Mouse (Mus musculus) liver, embryonic 12.5 days (tissue): ENCODE results near the gene Ccdc54. TPM values are rescaled to one million over a fixed set of nuclear protein-coding genes. Genes with fewer than 3 reads are reported as not detected.

Source experiments
- ATAC-seq: fragments of 200-750 bp; cut with Nextera tagmentation; 2 replicates; pipeline ENCODE4 v1.8.0; 2017; ENCODE audit warnings: moderate number of reproducible peaks, mild to moderate bottlenecking, moderate library complexity
- H3K27ac ChIP-seq: fragments of 300-500 bp; sonication (generic); 2 replicates; pipeline ENCODE4 v1.5.1; 2016; ENCODE audit warnings: mild to moderate bottlenecking
- H3K27me3 ChIP-seq: fragments of 300-500 bp; sonication (generic); replicated peaks from 2 replicates; pipeline ENCODE4 v1.6.1; 2016; ENCODE audit warnings: mild to moderate bottlenecking, moderate library complexity
- H3K36me3 ChIP-seq: fragments of 300-500 bp; sonication (generic); 2 replicates; pipeline ENCODE4 v1.6.1; 2016; ENCODE audit warnings: mild to moderate bottlenecking, moderate library complexity
- H3K4me1 ChIP-seq: fragments of 300-500 bp; sonication (generic); 2 replicates; pipeline ENCODE4 v1.6.1; 2016
- H3K4me2 ChIP-seq: fragments of 300-500 bp; sonication (generic); 2 replicates; pipeline ENCODE4 v1.6.1; 2016; ENCODE audit warnings: mild to moderate bottlenecking, moderate library complexity
- H3K4me3 ChIP-seq: fragments of 300-500 bp; sonication (generic); 2 replicates; pipeline ENCODE4 v1.5.1; 2016; ENCODE audit warnings: mild to moderate bottlenecking, moderate library complexity
- H3K9ac ChIP-seq: fragments of 300-500 bp; sonication (generic); 2 replicates; pipeline ENCODE4 v1.6.1; 2016; ENCODE audit warnings: mild to moderate bottlenecking, moderate library complexity
- H3K9me3 ChIP-seq: fragments of 300-500 bp; sonication (generic); replicated peaks from 2 replicates; pipeline ENCODE4 v1.6.1; 2016; ENCODE audit warnings: mild to moderate bottlenecking, moderate library complexity
- WGBS: fragments of 180-500 bp; shearing (Covaris S2); methylation state at CpG from one replicate; pipeline ENCODE4 v1.1.7; 2016; ENCODE audit not compliant: insufficient replicate concordance; 5-methylcytosine and 5-hydroxymethylcytosine counted together
- polyA plus RNA-seq: library from polyadenylated mRNA; unstranded; fragments of >200 nt; fragmentation: Nextera tagmentation; extraction: Ambion mirVana; gene quantifications from 2 replicates; pipeline ENCODE4 v1.2.1, GENCODE M21; 2016

Ccdc54 gene
- polyA plus RNA-seq, 1 experiment from 2014 or later, result not detected

DNA sequence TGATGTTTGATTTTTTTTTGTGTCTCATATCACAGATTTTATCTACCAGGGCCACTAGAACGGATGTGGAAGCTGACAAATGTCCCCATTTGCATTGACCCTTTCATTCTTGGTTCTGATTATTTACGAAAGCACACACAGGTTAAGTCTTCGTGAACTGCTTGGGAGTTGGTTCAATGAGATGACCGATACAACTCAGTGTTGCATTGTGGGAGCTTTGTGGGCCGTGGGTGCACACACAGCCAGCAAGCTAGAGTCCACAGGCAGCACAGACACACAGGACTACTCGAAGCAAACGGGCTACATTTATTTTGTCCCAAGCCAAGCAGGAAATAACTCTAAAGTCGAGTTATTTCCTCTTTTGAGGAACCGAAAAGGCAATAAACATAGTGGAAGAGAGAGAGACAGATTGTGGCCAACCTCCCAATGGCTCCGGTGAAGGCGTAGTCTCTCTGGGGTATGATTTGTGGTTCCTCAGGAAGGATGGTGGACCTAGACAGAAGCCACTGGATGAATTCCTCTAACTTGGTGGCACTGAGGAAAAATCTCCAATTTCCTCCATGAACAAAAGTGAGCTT lies 1.3 kb downstream of the Ccdc54 start:
- ATAC-seq, result no peak
- Histone ChIP-seq H3K27ac (no peak overlapping the region), H3K9ac (no peak overlapping the region), H3K4me2 (no peak overlapping the region), H3K4me1 (no peaks in the 10 kb centered on the region), H3K27me3 (no peaks in the 10 kb centered on the region), H3K4me3 (no peak overlapping the region), H3K9me3 (no peaks in the 10 kb centered on the region), H3K36me3 (no peaks in the 10 kb centered on the region)
- 35% methylated on average over 11 of the region's 11 CpGs for WGBS

DNA sequence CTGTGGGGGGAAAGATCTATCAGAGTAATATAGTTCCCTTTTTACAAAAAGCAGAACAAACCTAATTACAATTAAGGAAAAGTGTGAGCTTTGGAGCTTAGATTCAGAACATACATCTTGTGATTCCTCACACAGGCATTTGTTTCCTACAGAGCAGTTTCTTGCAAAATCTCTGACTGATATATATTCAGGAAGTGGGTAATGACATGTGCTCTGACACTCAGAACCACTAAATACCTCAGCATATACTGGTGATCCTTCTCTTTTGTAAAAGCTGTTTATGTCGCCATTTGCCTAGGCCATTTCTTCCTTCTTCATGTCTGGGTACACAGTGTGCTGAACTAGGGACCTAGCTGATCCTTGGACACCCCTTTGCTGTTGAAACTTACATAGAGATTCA lies 2.8 kb downstream of the Ccdc54 start:
- Histone ChIP-seq H3K36me3 (no peaks in the 10 kb centered on the region), H3K27me3 (no peaks in the 10 kb centered on the region), H3K9me3 (no peaks in the 10 kb centered on the region), H3K4me2 (no peak overlapping the region), H3K9ac (no peak overlapping the region), H3K27ac (no peak overlapping the region), H3K4me1 (no peaks in the 10 kb centered on the region), H3K4me3 (no peak overlapping the region)
- whole genome bisulfite sequencing, result 33% methylated on average over 1 of the region's 1 CpGs
- ATAC-seq, result no peak

DNA sequence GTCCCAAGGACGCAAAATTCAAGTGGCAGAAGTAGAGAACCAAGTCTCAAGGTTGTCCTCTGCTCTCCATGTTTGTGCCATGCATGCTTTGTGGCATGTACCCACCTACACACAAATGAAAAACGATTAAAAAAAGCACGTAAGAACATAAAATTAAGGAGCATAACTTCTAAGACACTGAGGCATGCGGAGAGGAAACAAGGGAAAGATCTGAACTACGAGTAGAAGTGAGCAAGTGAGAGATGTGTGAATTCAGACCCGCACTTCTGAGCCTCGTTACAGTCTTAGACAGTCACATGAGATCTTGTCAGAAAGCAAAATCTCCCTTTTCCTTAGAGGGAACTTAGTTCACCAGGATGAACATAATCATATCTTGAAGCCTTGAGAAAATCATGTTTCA lies 3.8 kb downstream of the Ccdc54 start:
- no peak for ATAC-seq
- H3K9ac ChIP-seq, result no peak overlapping the region
- WGBS, result 71% methylated on average over 7 of the region's 7 CpGs

DNA sequence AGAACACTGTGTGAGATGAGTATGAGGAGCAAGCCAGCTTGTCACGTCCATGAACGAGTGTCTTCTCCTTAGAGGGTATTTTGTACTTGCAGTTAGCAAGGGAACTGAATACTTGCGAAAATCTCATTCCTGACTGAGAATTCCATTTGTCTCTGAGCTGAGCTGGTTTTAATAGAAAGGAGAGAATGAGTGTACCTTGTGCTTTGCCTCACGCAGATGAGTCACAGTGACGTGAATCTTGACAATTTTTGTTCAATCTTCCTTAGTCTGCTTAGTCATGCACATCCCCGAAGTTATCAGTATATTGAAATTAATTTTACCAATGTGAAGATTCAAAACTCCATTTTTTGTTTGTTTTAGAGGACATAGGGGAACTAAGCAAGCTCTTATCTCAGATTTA lies 12.6 kb downstream of the Ccdc54 start:
- H3K4me3 ChIP-seq, result no peak overlapping the region
- H3K9me3 ChIP-seq, result no peaks in the 10 kb centered on the region
- WGBS, result 58% methylated on average over 6 of the region's 6 CpGs

More for the DNA sequence above, 3.8 kb downstream of the Ccdc54 start:
- H3K27ac ChIP-seq, result no peak overlapping the region
- H3K4me2 ChIP-seq, result no peak overlapping the region
- H3K4me3 ChIP-seq, result no peak overlapping the region
- no peaks in the 10 kb centered on the region for H3K9me3 ChIP-seq
- H3K4me1 ChIP-seq, result no peaks in the 10 kb centered on the region
- no peaks in the 10 kb centered on the region for H3K36me3 ChIP-seq
- no peaks in the 10 kb centered on the region for H3K27me3 ChIP-seq

DNA sequence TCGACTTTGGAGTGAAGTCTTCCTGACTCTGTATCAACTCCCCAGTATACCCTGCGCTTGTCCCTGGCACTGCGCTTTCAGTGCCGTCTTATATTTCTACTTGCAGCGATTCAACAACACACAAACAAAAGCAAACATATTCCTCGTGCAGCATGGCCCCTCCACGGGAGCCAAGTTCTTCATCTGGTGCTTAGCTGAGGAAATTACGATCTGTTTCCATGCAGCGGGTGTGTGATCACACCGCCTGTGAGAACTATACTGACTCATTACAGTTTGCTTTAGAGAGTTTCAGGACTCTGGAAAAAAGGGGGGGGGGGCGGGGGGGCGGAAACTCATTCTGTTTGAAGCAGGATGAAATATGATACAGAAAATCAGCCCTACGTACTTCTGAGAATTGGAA lies 18.4 kb downstream of the Ccdc54 start:
- 70% methylated on average over 13 of the region's 13 CpGs for WGBS
- Histone ChIP-seq H3K9ac (no peak overlapping the region), H3K27ac (no peak overlapping the region), H3K9me3 (no peaks in the 10 kb centered on the region), H3K4me3 (no peak overlapping the region), H3K27me3 (no peaks in the 10 kb centered on the region), H3K4me2 (no peak overlapping the region), H3K36me3 (no peaks in the 10 kb centered on the region), H3K4me1 (no peaks in the 10 kb centered on the region)
- no peak for ATAC-seq

More for the DNA sequence above, 12.6 kb downstream of the Ccdc54 start:
- Histone ChIP-seq H3K4me2 (no peak overlapping the region), H3K27ac (no peak overlapping the region), H3K36me3 (no peaks in the 10 kb centered on the region), H3K4me1 (no peaks in the 10 kb centered on the region), H3K27me3 (no peaks in the 10 kb centered on the region), H3K9ac (no peak overlapping the region)
- ATAC-seq, result no peak

DNA sequence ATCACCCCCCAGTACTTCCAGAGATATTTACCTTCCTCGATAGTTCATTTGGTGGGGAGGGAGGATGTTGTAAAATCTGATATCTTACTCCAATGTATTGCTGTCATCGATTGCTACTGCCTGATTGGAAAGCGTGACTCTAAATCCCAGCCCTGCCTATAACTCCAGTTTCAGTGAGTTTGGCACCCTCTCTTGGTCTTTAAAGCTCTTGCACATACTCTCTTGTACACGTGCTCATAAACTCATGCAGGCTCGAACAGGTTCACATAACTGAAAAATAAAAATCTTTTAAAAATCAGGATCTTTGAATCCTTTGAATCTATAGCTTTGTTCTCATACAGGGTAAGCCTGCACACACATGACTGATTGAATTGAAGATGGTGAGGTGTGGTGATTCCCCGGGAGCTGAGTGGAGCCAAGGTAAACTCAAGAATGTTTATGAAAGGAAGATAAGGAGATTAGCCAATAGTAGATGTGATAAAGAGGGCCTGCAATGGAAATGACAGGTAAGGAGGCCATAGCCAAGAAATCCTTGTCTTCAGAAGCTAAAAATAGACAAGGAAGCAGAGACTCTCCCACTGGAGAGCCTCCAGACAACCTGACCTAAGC lies 31.7 kb downstream of the Ccdc54 start:
- no peaks in the 10 kb centered on the region for H3K36me3 ChIP-seq
- WGBS, result 57% methylated on average over 6 of the region's 6 CpGs
- H3K27me3 ChIP-seq, result no peaks in the 10 kb centered on the region
- no peak overlapping the region for H3K27ac ChIP-seq
- H3K4me3 ChIP-seq, result no peak overlapping the region
- ATAC-seq, result no peak
- no peak overlapping the region for H3K9ac ChIP-seq
- no peaks in the 10 kb centered on the region for H3K9me3 ChIP-seq
- no peak overlapping the region for H3K4me2 ChIP-seq
- no peaks in the 10 kb centered on the region for H3K4me1 ChIP-seq

DNA sequence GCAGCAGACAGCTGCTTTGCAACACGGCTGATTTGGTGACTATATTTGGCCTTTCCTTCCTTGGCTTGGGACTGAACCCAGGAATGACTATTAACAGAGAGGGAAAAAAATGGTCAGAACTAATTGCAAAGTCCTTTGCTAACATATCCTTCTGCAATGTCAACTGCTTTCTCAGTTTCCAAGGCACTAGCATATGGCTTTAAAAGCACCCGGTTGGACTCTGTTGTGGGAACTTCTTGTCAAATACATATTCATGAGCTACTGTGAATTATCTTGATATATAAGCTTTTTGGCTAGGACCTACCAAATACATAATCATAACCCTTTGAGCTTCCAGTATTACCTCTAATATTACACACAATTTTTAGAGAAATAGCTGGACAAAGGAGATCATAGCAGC lies 37.1 kb downstream of the Ccdc54 start:
- 65% methylated on average over 2 of the region's 2 CpGs for WGBS

DNA sequence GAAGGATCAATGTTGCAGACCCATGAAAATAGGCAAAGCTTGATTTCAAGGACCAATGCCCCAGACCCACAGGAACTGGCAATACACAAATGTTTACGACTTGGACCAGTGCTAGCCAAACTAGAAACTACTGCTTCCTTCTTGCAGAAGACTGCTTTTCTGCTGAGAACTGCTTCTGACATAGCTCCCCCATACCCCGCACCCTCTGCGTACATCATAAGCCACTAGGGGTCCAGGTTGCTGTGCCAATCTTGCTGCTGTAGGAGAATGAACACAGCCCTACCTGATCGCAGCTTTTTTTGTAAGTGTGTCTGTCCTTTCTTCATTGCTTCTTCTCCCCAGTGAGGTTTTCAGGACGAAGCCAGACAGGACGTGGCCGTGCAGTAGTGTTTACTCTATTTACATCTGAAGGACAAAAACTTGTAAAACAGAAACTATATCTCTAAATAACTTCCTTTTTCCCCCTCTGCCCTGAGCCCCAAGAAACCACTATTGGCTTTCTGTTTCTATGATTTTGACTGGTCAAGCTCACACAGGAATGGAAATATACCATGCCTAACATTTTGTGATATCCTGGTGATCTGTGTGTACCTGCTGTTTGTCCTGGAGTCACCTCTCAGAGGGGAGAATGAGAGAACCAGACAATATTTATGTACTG lies 39.0 kb downstream of the Ccdc54 start:
- WGBS, result 49% methylated on average over 7 of the region's 7 CpGs
- Histone ChIP-seq H3K9ac (no peak overlapping the region), H3K4me1 (no peaks in the 10 kb centered on the region), H3K36me3 (no peaks in the 10 kb centered on the region), H3K27me3 (no peaks in the 10 kb centered on the region), H3K4me3 (no peak overlapping the region), H3K4me2 (no peak overlapping the region), H3K9me3 (no peaks in the 10 kb centered on the region), H3K27ac (no peak overlapping the region)
- ATAC-seq, result no peak

More for the DNA sequence above, 37.1 kb downstream of the Ccdc54 start:
- H3K36me3 ChIP-seq, result no peaks in the 10 kb centered on the region
- no peak overlapping the region for H3K27ac ChIP-seq
- H3K4me2 ChIP-seq, result no peak overlapping the region
- H3K27me3 ChIP-seq, result no peaks in the 10 kb centered on the region
- no peak for ATAC-seq
- H3K4me1 ChIP-seq, result no peaks in the 10 kb centered on the region
- no peaks in the 10 kb centered on the region for H3K9me3 ChIP-seq
- no peak overlapping the region for H3K9ac ChIP-seq
- H3K4me3 ChIP-seq, result no peak overlapping the region

DNA sequence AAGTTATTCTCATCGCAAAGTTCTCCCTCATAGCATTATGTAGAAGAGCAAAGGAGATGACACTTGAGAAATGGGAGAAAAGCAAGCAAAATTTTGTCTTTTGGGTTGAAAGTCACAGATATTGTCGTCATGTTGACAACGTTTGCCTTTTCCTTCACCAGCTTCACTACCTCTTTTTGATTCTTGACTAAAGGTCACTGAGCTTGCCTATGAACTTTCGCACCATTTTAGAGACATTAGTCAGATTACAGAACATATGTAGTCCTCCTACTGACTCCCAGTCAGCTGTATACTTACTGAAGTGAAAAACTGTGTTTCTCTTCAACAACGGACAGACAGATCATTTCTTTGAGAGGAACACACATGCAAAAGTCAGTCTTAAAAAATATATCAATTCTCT lies 40.0 kb downstream of the Ccdc54 start:
- 70% methylated on average over 5 of the region's 5 CpGs for WGBS
- Histone ChIP-seq H3K9ac (no peak overlapping the region), H3K4me2 (no peak overlapping the region), H3K4me1 (no peaks in the 10 kb centered on the region), H3K27me3 (no peaks in the 10 kb centered on the region), H3K27ac (no peak overlapping the region), H3K9me3 (no peaks in the 10 kb centered on the region), H3K4me3 (no peak overlapping the region), H3K36me3 (no peaks in the 10 kb centered on the region)
- no peak for ATAC-seq

DNA sequence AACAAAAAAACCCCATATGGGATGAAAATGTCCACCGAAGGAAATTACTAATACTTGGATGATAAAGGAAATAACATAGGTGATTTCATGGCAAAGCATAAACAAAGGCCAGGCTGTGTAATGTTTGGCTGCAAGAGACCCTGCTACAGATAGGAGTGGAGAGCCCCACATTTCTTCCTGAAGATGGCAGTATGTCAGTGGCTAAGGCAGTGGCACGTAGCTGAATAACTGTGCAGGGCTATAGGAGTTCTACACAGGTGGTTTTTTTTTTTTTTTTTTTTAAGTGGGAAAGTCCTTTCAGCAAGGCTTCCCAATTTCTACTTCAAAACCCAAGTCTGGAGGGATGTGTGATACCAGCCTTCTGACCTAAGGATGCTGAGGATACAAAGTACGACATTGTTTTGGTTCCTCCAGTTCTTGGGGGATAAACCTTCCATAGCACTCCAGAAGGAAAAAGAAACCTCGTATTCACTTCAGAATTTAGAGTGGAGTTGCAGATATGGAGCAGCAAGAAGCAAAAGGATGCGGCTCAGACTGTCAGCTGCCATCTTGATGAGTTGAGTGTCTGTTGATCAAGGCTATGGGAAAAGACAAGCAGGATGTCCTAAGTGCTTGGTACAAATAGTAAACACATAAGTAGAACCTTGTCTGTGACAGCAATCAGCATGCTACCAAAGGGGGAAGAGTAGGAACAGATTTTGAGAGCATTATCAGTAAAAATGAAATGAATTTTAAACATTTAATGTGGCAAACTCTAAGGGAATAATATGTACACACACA lies 48.2 kb downstream of the Ccdc54 start:
- Histone ChIP-seq H3K4me1 (no peaks in the 10 kb centered on the region), H3K27ac (no peak overlapping the region), H3K36me3 (no peaks in the 10 kb centered on the region), H3K9ac (no peak overlapping the region), H3K9me3 (no peaks in the 10 kb centered on the region), H3K4me2 (no peak overlapping the region), H3K27me3 (no peaks in the 10 kb centered on the region), H3K4me3 (no peak overlapping the region)
- 59% methylated on average over 5 of the region's 5 CpGs for WGBS
- no peak for ATAC-seq
